Mouse (Mus musculus) liver, adult 2 months (tissue): ENCODE measurements around the gene Ubac2. TPM values are rescaled to one million over a fixed set of nuclear protein-coding genes. Genes with fewer than 3 reads are reported as not detected.

ENCODE experiments used
- DNase-seq: peaks from one replicate; pipeline ENCODE4 v3.0.0-alpha.2; 2011; ENCODE audit warnings: low read depth, low spot score; ENCODE audit errors: extremely low read depth
- H3K27ac ChIP-seq: fragments of 200-500 bp; replicated peaks from 2 replicates; pipeline ENCODE4 v1.5.1; 2012; ENCODE audit warnings: low read depth, mild to moderate bottlenecking, control low read depth, inconsistent platforms, low read length; ENCODE audit not compliant: insufficient read depth
- H3K27me3 ChIP-seq: fragments of 200-500 bp; 2 replicates; pipeline ENCODE4 v1.6.1; 2012; ENCODE audit warnings: mild to moderate bottlenecking, moderate library complexity, low read length, inconsistent platforms; ENCODE audit not compliant: control insufficient read depth, insufficient read depth
- H3K36me3 ChIP-seq: fragments of 200-500 bp; 2 replicates; pipeline ENCODE4 v1.6.1; 2012; ENCODE audit warnings: low read length, inconsistent platforms; ENCODE audit not compliant: control insufficient read depth, insufficient read depth
- H3K4me1 ChIP-seq: fragments of 200-500 bp; 2 replicates; pipeline ENCODE4 v1.6.1; 2011; ENCODE audit warnings: low read length; ENCODE audit not compliant: control insufficient read depth, insufficient read depth
- H3K4me3 ChIP-seq: fragments of 200-500 bp; 2 replicates; pipeline ENCODE4 v1.5.1; 2011; ENCODE audit warnings: low read depth, mild to moderate bottlenecking, control low read depth, low read length, moderate library complexity; ENCODE audit not compliant: insufficient read depth
- H3K79me2 ChIP-seq: fragments of 200-500 bp; 2 replicates; pipeline ENCODE4 v1.6.1; 2012; ENCODE audit warnings: inconsistent platforms, mild to moderate bottlenecking, low read length, moderate library complexity; ENCODE audit not compliant: control insufficient read depth, insufficient read depth
- H3K9ac ChIP-seq: fragments of 200-500 bp; 2 replicates; pipeline ENCODE4 v1.6.1; 2012; ENCODE audit warnings: low read depth, mild to moderate bottlenecking, control low read depth, inconsistent platforms, low read length
- CTCF ChIP-seq: fragments of 200-500 bp; IDR thresholded peaks from 2 replicates; pipeline ENCODE4 v1.5.1; 2011; ENCODE audit warnings: low read depth, low read length, control low read depth
- POLR2A ChIP-seq: fragments of 200-500 bp; IDR thresholded peaks from 2 replicates; pipeline ENCODE4 v1.6.1; 2011; ENCODE audit warnings: low read length, control low read depth; ENCODE audit not compliant: insufficient read depth; ENCODE audit errors: extremely low read depth
- WGBS: fragments of 180-500 bp; shearing (Covaris S2); methylation state at CpG from one replicate; pipeline ENCODE4 v1.1.7; 2018; 5-methylcytosine and 5-hydroxymethylcytosine counted together
- polyA plus RNA-seq: library from polyadenylated mRNA; depleted of rRNA; stranded (reverse); fragments of >200 nt; gene quantifications from 2 replicates; pipeline ENCODE4 v1.2.3, GENCODE M21; 2012; rRNA removed
- total RNA-seq: library from RNA; depleted of rRNA; stranded (reverse); fragments of >200 nt; gene quantifications from 2 replicates; pipeline ENCODE4 v1.2.3, GENCODE M21; 2014; rRNA removed

Ubac2 gene
- 20.3 and 25.8 TPM in 2 replicates for total RNA-seq
- 43.5 and 49.4 TPM in 2 replicates for polyA plus RNA-seq

DNA sequence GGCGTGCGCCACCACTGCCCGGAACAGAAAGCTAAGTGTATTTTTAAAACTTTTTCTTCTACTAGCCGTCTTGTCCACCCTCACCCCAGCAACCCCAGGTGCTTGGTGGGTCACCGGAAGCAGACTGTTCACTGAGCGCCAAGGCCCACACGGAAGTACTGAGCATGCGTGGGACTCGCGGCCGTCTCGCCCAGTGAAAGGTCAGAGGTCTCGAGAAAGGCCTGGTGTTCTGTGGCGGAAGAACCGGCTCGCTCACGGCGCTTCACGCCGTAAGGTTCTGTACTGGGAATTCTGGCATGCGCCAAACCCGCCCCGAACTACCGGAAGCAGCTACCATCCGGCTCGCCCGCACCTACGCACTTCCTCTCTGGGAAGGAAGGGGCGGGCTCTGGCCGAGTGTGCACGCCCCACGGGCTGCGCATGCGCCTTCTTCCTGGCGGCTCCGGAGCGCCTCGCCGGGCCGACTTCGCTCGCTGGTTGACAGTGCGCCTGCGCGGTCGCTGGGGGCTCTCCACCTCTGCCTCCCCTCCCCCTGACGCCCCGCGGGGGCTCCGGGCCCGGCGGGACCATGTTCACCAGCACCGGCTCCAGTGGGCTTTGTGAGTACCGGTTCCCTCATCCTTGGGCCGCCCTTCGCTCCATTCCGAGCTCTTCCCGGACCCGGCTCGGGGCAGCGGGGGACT is at the start of gene Ubac2:
TSS of gene Ubac2 (plus strand) at position 445 of the 683 bp plus-strand sequence.
- H3K9ac ChIP-seq: peak within 1 kb of the TSS; percentile 88
- TF ChIP-seq CTCF: no peak
- TF ChIP-seq POLR2A: peak; percentile 58

DNA sequence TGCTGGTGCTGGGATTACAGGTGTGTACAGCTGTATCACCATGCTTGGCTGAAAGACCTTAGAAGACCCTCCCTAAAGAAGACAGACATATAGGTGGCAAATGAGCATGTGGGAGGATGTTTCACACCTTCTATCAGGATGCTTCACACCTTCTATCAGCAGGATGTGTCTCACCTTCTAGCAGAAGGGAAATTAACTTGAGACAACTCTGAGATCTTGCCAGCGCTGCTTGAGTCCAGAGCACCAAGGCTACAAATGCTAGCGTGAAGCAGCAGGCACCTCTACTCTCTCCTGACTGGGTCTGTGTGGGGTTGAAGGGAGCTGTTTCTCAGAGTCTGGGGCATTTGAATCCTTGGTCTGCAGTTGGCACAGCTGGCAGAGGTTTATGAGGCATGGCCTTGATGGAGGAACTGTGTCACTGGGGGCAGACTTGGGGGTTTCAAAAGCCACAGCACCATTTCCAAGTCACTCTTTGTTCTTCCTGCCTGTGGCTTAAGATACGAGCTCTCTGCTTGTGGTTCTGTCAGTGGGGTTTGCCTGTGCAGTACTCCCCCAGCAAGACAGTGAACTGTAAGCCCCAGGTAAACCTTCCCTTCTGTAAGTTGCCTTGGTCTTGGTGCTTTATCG is 48.5 kb upstream of the Ubac2 start:
- no peaks in the 10 kb centered on the region for H3K4me1 ChIP-seq

More for the DNA sequence above, at the start of gene Ubac2:
- WGBS: under 1% methylated on average over 61 of the region's 61 CpGs
- Histone ChIP-seq H3K79me2 (peaks cover 21% of the 10 kb centered on the region), H3K4me1 (peaks cover 10% of the 10 kb centered on the region), H3K27me3 (no peaks in the 10 kb centered on the region), H3K4me3 (peak within 1 kb of the TSS; percentile 79), H3K27ac (peak within 1 kb of the TSS; percentile 74), H3K36me3 (no peaks in the 10 kb centered on the region)
- peak; percentile 90 for DNase-seq

DNA sequence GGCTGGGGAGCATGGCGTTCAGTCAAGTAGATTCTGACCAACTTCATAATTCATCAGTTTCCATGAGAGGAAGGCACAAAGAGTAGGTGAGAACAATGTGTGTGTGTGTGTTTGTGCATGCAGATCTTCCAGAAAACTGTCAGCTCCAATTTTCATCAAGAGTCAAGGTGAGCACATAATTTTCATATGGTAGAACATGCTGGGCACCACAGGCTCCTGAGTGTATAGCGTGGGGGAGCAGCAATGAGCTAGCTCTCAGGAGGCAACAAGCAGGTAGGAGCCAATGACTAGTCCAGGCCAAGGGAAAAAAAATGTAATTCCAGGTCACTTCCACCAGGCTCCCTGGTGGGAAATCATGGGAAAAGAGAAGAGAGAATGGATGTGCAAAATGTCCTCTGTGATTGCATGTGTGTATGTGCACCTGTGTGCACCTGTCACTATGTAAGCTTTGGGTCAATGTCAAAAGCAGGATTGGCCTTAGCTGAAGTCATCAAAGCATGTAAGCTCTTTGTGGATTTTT is 45.4 kb upstream of the Ubac2 start:
- Histone ChIP-seq H3K27me3 (no peaks in the 10 kb centered on the region), H3K4me1 (no peaks in the 10 kb centered on the region), H3K9ac (no peak overlapping the region), H3K4me3 (no peak overlapping the region), H3K36me3 (no peaks in the 10 kb centered on the region), H3K27ac (no peak overlapping the region), H3K79me2 (no peaks in the 10 kb centered on the region)
- DNase-seq: no peak
- 83% methylated on average over 2 of the region's 2 CpGs for WGBS
- TF ChIP-seq POLR2A: no peak
- TF ChIP-seq CTCF: no peak

More for the DNA sequence above, 48.5 kb upstream of the Ubac2 start:
- no peaks in the 10 kb centered on the region for H3K27me3 ChIP-seq
- no peak overlapping the region for H3K9ac ChIP-seq
- H3K36me3 ChIP-seq: no peaks in the 10 kb centered on the region
- H3K79me2 ChIP-seq: no peaks in the 10 kb centered on the region
- DNase-seq: no peak
- TF ChIP-seq POLR2A (no peak), CTCF (no peak)
- no peak overlapping the region for H3K27ac ChIP-seq
- 89% methylated on average over 4 of the region's 4 CpGs for WGBS
- H3K4me3 ChIP-seq: no peak overlapping the region

DNA sequence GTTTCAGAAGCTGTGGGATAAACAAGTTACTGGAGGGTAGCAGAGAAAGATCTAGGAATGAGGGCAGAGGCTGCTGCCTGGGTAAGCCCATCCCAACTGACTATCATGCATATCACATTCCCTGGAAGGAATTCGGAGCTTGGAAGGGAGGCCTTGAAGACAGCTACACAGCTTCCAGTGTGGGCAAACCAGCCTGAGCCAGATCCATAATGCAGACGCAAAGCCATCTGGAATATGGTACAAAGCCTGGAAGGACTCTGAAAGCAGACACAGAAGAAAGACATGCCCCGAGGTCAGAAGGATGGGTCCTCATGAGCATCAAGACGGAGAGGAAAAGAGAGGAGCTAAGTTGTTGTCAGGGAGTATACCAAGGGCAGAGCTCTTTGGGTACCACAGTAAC is 40.3 kb upstream of the Ubac2 start:
- no peak overlapping the region for H3K9ac ChIP-seq
- TF ChIP-seq POLR2A: no peak
- TF ChIP-seq CTCF: no peak
- 89% methylated on average over 4 of the region's 4 CpGs for WGBS
- no peaks in the 10 kb centered on the region for H3K36me3 ChIP-seq
- no peak overlapping the region for H3K27ac ChIP-seq
- H3K4me3 ChIP-seq: no peak overlapping the region
- no peak for DNase-seq
- no peaks in the 10 kb centered on the region for H3K79me2 ChIP-seq
- H3K27me3 ChIP-seq: no peaks in the 10 kb centered on the region
- H3K4me1 ChIP-seq: no peaks in the 10 kb centered on the region

DNA sequence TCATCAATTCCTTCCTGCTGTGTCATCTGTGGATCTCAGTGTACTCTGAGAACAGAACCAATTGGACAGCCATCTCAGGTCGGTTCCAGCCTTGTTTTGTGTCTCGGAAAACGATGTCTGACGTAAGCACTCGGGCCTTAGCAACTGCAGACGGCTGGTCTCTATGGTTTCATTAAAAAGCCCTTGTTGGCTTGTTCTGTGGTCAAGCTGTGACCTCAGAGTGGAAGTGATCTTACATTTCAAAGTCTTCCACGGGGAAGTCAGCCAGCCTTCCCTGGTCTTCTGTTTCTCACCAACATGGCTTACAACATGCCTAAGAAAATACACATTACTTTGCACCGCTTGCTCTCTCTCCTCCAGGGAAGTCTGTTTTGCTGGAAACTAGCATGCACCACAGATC is 38.2 kb upstream of the Ubac2 start:
- DNase-seq: no peak
- H3K36me3 ChIP-seq: no peaks in the 10 kb centered on the region
- H3K4me3 ChIP-seq: no peak overlapping the region
- WGBS: 87% methylated on average over 8 of the region's 8 CpGs
- H3K79me2 ChIP-seq: no peaks in the 10 kb centered on the region
- no peak overlapping the region for H3K27ac ChIP-seq
- H3K4me1 ChIP-seq: no peaks in the 10 kb centered on the region
- TF ChIP-seq POLR2A: no peak
- no peak for TF ChIP-seq CTCF
- no peaks in the 10 kb centered on the region for H3K27me3 ChIP-seq
- no peak overlapping the region for H3K9ac ChIP-seq

DNA sequence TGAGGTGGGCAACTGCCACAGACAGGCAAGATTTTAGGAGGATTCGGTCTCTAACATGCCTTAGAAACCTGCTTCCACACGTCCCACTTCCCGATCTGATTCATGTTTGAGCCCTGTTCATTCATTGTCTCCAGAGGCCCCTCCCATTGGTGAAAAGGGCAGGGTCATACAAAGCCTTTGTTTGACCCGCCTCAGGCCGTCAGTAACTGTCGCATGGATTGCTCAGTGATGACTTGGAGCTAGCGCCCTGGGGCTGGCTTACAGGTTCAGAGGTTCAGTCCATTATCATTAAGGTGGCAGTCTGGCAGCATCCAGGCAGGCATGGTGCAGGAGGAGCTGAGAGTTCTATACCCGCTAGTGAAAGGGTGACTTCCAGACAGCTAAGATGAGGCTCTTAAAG is 33.9 kb upstream of the Ubac2 start:
- Histone ChIP-seq H3K27me3 (no peaks in the 10 kb centered on the region), H3K9ac (no peak overlapping the region), H3K4me3 (no peak overlapping the region), H3K4me1 (no peaks in the 10 kb centered on the region), H3K27ac (no peak overlapping the region), H3K36me3 (no peaks in the 10 kb centered on the region), H3K79me2 (no peaks in the 10 kb centered on the region)
- TF ChIP-seq POLR2A (no peak), CTCF (no peak)
- WGBS: 82% methylated on average over 8 of the region's 8 CpGs
- no peak for DNase-seq
